In the genomic region with DNA sequence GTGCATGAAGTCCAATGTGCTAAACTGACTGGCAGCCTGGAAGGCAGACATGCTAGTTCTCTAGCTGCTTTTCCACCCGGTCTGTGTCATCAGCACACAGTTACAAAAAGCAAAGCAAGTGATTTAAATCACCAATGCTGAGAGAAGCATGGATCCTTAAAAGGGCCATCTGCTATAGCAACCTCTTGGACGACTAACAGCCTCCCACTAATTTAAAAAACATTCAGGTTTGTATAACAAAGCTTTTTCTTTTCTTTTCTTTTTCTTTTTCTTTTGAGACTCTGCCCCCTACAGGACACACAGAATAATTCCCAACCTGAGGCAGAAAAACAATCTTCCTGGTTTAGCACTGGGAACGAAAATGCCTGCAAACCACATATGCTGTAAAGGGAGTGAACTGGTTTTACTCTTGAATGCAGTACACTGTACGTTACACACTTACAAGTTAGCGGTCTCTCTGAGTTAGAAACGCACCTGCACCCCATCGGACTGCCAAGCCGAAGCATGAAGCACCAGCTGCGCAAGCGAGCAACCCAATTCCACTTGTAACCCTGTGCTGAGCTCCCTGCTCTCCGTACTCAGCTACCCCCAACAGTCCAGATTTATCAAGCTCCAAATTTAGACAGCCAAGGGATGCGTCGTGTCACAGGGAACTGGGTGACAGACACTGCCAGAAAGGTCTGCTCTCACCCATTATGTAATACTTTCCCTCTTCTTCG, we compare ENCODE assay signal across 9 mouse cellular contexts. TPM values are rescaled to one million over a fixed set of nuclear protein-coding genes. Genes with fewer than 3 reads are reported as not detected.
DNase-seq lines count a peak whose midpoint lies in the region; ATAC-seq and TF ChIP-seq lines count a peak whose summit lies in the region.
"Had no signal": no experiment of that assay in that cellular context is flagged by ENCODE, and none has a peak within 500 bp of the region (broad histone marks: within the 10 kb centered on the region; RNA-seq: fewer than 3 reads in every experiment).

No protein-coding gene starts in this region.

- no peak for DNase-seq in cerebellum, postnatal 4 days (ENCODE audit: low spot score in 2 of 2)
- DNase-seq in G1E (ENCODE audit: low spot score): peak; percentile 13
- peak; percentile 83 for DNase-seq in embryo, embryonic 10.5 days (ENCODE audit: low spot score)
- DNase-seq in heart, postnatal 14 days: peak; percentile 12 to 61
- DNase-seq in layer of hippocampus, adult 9-10 months (ENCODE audit: low spot score): peak; percentile 51
- peak; percentile 31 for DNase-seq in mesoderm, embryonic 11.5 days (ENCODE audit: low read depth, low spot score)
- DNase-seq in thymus, postnatal 4 days: peak; percentile 15

- H3K4me1 ChIP-seq in G1E (ENCODE audit: insufficient read depth, low read depth, low read length): peaks cover 13% of the 10 kb centered on the region

- peaks cover 33% of the 10 kb centered on the region for H3K36me3 ChIP-seq in G1E (replicated peaks)

- peak; percentile 73 for ATAC-seq in cerebellum, adult (ENCODE audit: insufficient number of reproducible peaks, low FRiP score, low TSS enrichment)
- ATAC-seq in G1E (ENCODE audit: extremely low read depth, insufficient number of reproducible peaks, low FRiP score, poor library complexity, severe bottlenecking): no peak

- no peak overlapping the region for H3K4me3 ChIP-seq in G1E (ENCODE audit: low read depth, low read length)
- H3K4me3 ChIP-seq: myocyte had no signal

- no peaks in the 10 kb centered on the region for H3K9me3 ChIP-seq in G1E (replicated peaks)

- peak; percentile 25; the same call in 1 of the 2 replicates for TF ChIP-seq CTCF in G1E (IDR thresholded peaks at IDR 0.05; ENCODE audit: low read depth, low read length)

- no peaks in the 10 kb centered on the region for H3K27me3 ChIP-seq in G1E (ENCODE audit: insufficient read depth, low read length)

- intact Hi-C loops in heart, postnatal 14 days (cut with DNase I): loop anchor here (1.0 to 10.0 kb wide), 4 partner anchors 182 to 1254 kb away; a partner anchor contains a TSS

RNA-seq across cellular contexts. Expression of a gene that starts 37.7 kb away (rescaled TPM):
- total RNA-seq in G1E (2014; fragmentation: Nextera tagmentation) (25.8 and 33.5 TPM in 2 replicates), G1E (2017) (5.6 and 8.0 TPM in 2 replicates)
- polyA plus RNA-seq in G1E (2012): 2.9 and 3.0 TPM in 2 replicates
- 10 to 100 TPM in 1 of 2 experiments, 1 to 10 TPM in 1; 6.8 to 10.8 TPM for total RNA-seq in heart, postnatal 14 days (2021)

Comparison
In these comparisons a context has a peak if more than half of its experiments do, and no peak if none do; other contexts are left out.
1. DNase-seq: peak in G1E (single experiment), embryo, embryonic 10.5 days (single experiment), heart, postnatal 14 days (2 of 2), layer of hippocampus, adult 9-10 months (single experiment), mesoderm, embryonic 11.5 days (single experiment) and thymus, postnatal 4 days (single experiment); none in cerebellum, postnatal 4 days (0 of 2).